Mouse (Mus musculus) heart, adult 8-10 months (tissue): ENCODE data around the gene Pvalb. TPM values are rescaled to one million over a fixed set of nuclear protein-coding genes. Genes with fewer than 3 reads are reported as not detected.

Experiments
- DNase-seq: peaks from one replicate; pipeline ENCODE4 v3.0.0; 2022; ENCODE audit warnings: low spot score
- total RNA-seq, 4 experiments: library from RNA; stranded (reverse); gene quantifications; 2 replicates each; pipeline ENCODE4 v1.2.4; 2022

Pvalb gene
- total RNA-seq, 4 experiments from 2014 or later = 3.6 to 5.9 (median 4.5) TPM

GRCm38 (mm10) chr15:78158335-78158734, 47.9 kb downstream of the Pvalb start:
- DNase-seq = no peak

- no peak for DNase-seq
These were observed 48.4 kb downstream of the Pvalb start for GRCm38 (mm10) chr15:78157824-78158223.

GRCm38 (mm10) chr15:78157330-78157729, 48.9 kb downstream of the Pvalb start:
- no peak for DNase-seq

GRCm38 (mm10) chr15:78155421-78155820, 50.8 kb downstream of the Pvalb start:
- DNase-seq = no peak

- no peak for DNase-seq
These were observed 53.0 kb downstream of the Pvalb start for GRCm38 (mm10) chr15:78153045-78153775.

- DNase-seq = no peak
These were observed 57.6 kb downstream of the Pvalb start for GRCm38 (mm10) chr15:78148565-78148964.

Other genes starting within 250 kb of the Pvalb start
- under 1 TPM; 0.27 to 0.53 (median 0.39) TPM for gene Foxred2, start 249.7 kb downstream of the Pvalb start, total RNA-seq
- gene Eif3d, start 235.6 kb downstream of the Pvalb start, total RNA-seq = 10 to 100 TPM; 56.3 to 67.2 (median 63.3) TPM
- gene Cacng2, start 86.4 kb downstream of the Pvalb start, total RNA-seq = not detected
- gene Ift27, start 32.3 kb downstream of the Pvalb start, total RNA-seq = 10 to 100 TPM; 10.5 to 14.1 (median 10.9) TPM
- 1 to 10 TPM; 1.2 to 4.5 (median 1.6) TPM for gene Ncf4, start 38.4 kb upstream of the Pvalb start, total RNA-seq
- gene Csf2rb2, start 99.3 kb upstream of the Pvalb start, total RNA-seq = 1 to 10 TPM in 1 of 4 experiments, under 1 TPM in 3; 0.30 to 1.5 (median 0.69) TPM
- 1 to 10 TPM; 1.2 to 5.3 (median 1.3) TPM for gene Csf2rb, start 119.4 kb upstream of the Pvalb start, total RNA-seq
- gene Tex33, start 189.5 kb upstream of the Pvalb start, total RNA-seq = not detected
- gene Tst, start 199.5 kb upstream of the Pvalb start, total RNA-seq = 10 to 100 TPM; 20.3 to 25.0 (median 21.6) TPM
- gene Mpst, start 200.0 kb upstream of the Pvalb start, total RNA-seq = 10 to 100 TPM; 42.1 to 52.4 (median 44.2) TPM
- 10 to 100 TPM; 17.9 to 26.9 (median 20.2) TPM for gene Kctd17, start 222.2 kb upstream of the Pvalb start, total RNA-seq